Mouse (Mus musculus) thymus, adult 2 months (tissue): ENCODE measurements around the gene Rbm19. TPM values are rescaled to one million over a fixed set of nuclear protein-coding genes. Genes with fewer than 3 reads are reported as not detected.

Experiments used
- DNase-seq: peaks from one replicate; pipeline ENCODE4 v3.0.0; 2021
- H3K27ac ChIP-seq: fragments of 200-500 bp; 2 replicates; pipeline ENCODE4 v1.5.1; 2012; ENCODE audit warnings: low read length, control low read depth; ENCODE audit not compliant: control insufficient read depth, insufficient read depth
- H3K27me3 ChIP-seq: fragments of 200-500 bp; 2 replicates; pipeline ENCODE4 v1.6.1; 2012; ENCODE audit warnings: mild to moderate bottlenecking, low read length, moderate library complexity, mixed read lengths; ENCODE audit not compliant: control insufficient read depth, insufficient read depth
- H3K36me3 ChIP-seq: fragments of 200-500 bp; 2 replicates; pipeline ENCODE4 v1.6.1; 2012; ENCODE audit warnings: mild to moderate bottlenecking, low read length, moderate library complexity; ENCODE audit not compliant: control insufficient read depth, insufficient read depth
- H3K4me1 ChIP-seq: fragments of 200-500 bp; replicated peaks from 2 replicates; pipeline ENCODE4 v1.6.1; 2012; ENCODE audit warnings: low read length; ENCODE audit not compliant: control insufficient read depth, insufficient read depth
- H3K4me3 ChIP-seq: fragments of 200-500 bp; 2 replicates; pipeline ENCODE4 v1.5.1; 2012; ENCODE audit warnings: mild to moderate bottlenecking, low read length, control low read depth, moderate library complexity; ENCODE audit not compliant: control insufficient read depth, insufficient read depth
- CTCF ChIP-seq: fragments of 200-500 bp; IDR thresholded peaks from 2 replicates; pipeline ENCODE4 v1.5.1; 2012; ENCODE audit warnings: mild to moderate bottlenecking, control low read depth, low read length, moderate library complexity, borderline replicate concordance; ENCODE audit not compliant: control insufficient read depth, poor library complexity, insufficient read depth; ENCODE audit errors: extremely low read depth
- POLR2A ChIP-seq: fragments of 200-500 bp; IDR thresholded peaks from 2 replicates; pipeline ENCODE4 v1.6.1; 2012; ENCODE audit warnings: mild to moderate bottlenecking, low read length, control low read depth, moderate library complexity; ENCODE audit not compliant: control insufficient read depth, poor library complexity, insufficient read depth; ENCODE audit errors: extremely low read depth
- WGBS: fragments of 180-500 bp; shearing (Covaris S2); methylation state at CpG from one replicate; pipeline ENCODE4 v1.1.7; 2018; 5-methylcytosine and 5-hydroxymethylcytosine counted together
- polyA plus RNA-seq: library from polyadenylated mRNA; depleted of rRNA; stranded (reverse); fragments of >200 nt; gene quantifications from 2 replicates; pipeline ENCODE4 v1.2.3, GENCODE M21; 2012

Rbm19 gene
- polyA plus RNA-seq, 1 experiment: 19.6 TPM

- no peaks in the 10 kb centered on the region for H3K36me3 ChIP-seq
- DNase-seq: no peak
- H3K4me3 ChIP-seq: no peak overlapping the region
- no peak for TF ChIP-seq CTCF
- no peak for TF ChIP-seq POLR2A
- 96% methylated on average over 11 of the region's 11 CpGs for WGBS
- no peaks in the 10 kb centered on the region for H3K27me3 ChIP-seq
- no peak overlapping the region for H3K27ac ChIP-seq
- no peaks in the 10 kb centered on the region for H3K4me1 ChIP-seq
Observed at GRCm38 (mm10) chr5:120180102-120180501, 63.8 kb downstream of the Rbm19 start.

GRCm38 (mm10) chr5:120181384-120181783, 65.1 kb downstream of the Rbm19 start:
- 96% methylated on average over 4 of the region's 4 CpGs for WGBS
- Histone ChIP-seq H3K4me1 (no peaks in the 10 kb centered on the region), H3K27ac (no peak overlapping the region), H3K36me3 (no peaks in the 10 kb centered on the region), H3K27me3 (no peaks in the 10 kb centered on the region), H3K4me3 (no peak overlapping the region)
- no peak for DNase-seq
- no peak for TF ChIP-seq CTCF
- TF ChIP-seq POLR2A: no peak

GRCm38 (mm10) chr5:120183321-120183720, 67.1 kb downstream of the Rbm19 start:
- H3K27ac ChIP-seq: no peak overlapping the region
- WGBS: 97% methylated on average over 8 of the region's 8 CpGs

GRCm38 (mm10) chr5:120183790-120184189, 67.5 kb downstream of the Rbm19 start:
- Histone ChIP-seq H3K27ac (no peak overlapping the region), H3K27me3 (no peaks in the 10 kb centered on the region), H3K4me1 (no peaks in the 10 kb centered on the region), H3K4me3 (no peak overlapping the region), H3K36me3 (no peaks in the 10 kb centered on the region)
- DNase-seq: no peak
- WGBS: 87% methylated on average over 7 of the region's 7 CpGs
- TF ChIP-seq POLR2A: no peak
- no peak for TF ChIP-seq CTCF

More at GRCm38 (mm10) chr5:120183321-120183720, 67.1 kb downstream of the Rbm19 start:
- H3K36me3 ChIP-seq: no peaks in the 10 kb centered on the region
- no peaks in the 10 kb centered on the region for H3K27me3 ChIP-seq
- no peak overlapping the region for H3K4me3 ChIP-seq
- no peak for TF ChIP-seq CTCF
- TF ChIP-seq POLR2A: no peak
- no peaks in the 10 kb centered on the region for H3K4me1 ChIP-seq
- no peak for DNase-seq

- Histone ChIP-seq H3K36me3 (no peaks in the 10 kb centered on the region), H3K27me3 (no peaks in the 10 kb centered on the region), H3K4me3 (no peak overlapping the region), H3K4me1 (no peaks in the 10 kb centered on the region), H3K27ac (no peak overlapping the region)
- no peak for DNase-seq
- WGBS: 95% methylated on average over 10 of the region's 10 CpGs
- TF ChIP-seq POLR2A (no peak), CTCF (no peak)
Observed at GRCm38 (mm10) chr5:120185949-120186348, 69.7 kb downstream of the Rbm19 start.

- Histone ChIP-seq H3K4me3 (no peak overlapping the region), H3K36me3 (no peaks in the 10 kb centered on the region), H3K4me1 (no peaks in the 10 kb centered on the region), H3K27ac (no peak overlapping the region), H3K27me3 (no peaks in the 10 kb centered on the region)
- no peak for TF ChIP-seq CTCF
- TF ChIP-seq POLR2A: no peak
- DNase-seq: no peak
- whole genome bisulfite sequencing: 91% methylated on average over 7 of the region's 7 CpGs
Observed at GRCm38 (mm10) chr5:120188541-120188940, 72.3 kb downstream of the Rbm19 start.

- no peak for DNase-seq
- Histone ChIP-seq H3K27me3 (no peaks in the 10 kb centered on the region), H3K4me1 (no peaks in the 10 kb centered on the region), H3K4me3 (no peak overlapping the region), H3K36me3 (no peaks in the 10 kb centered on the region), H3K27ac (no peak overlapping the region)
- 98% methylated on average over 14 of the region's 14 CpGs for WGBS
- TF ChIP-seq POLR2A: no peak
- TF ChIP-seq CTCF: no peak
Observed at GRCm38 (mm10) chr5:120190001-120190582, 73.8 kb downstream of the Rbm19 start.

- Histone ChIP-seq H3K27ac (no peak overlapping the region), H3K4me3 (no peak overlapping the region), H3K4me1 (no peaks in the 10 kb centered on the region), H3K36me3 (no peaks in the 10 kb centered on the region), H3K27me3 (no peaks in the 10 kb centered on the region)
- TF ChIP-seq POLR2A (no peak), CTCF (no peak)
- 91% methylated on average over 9 of the region's 9 CpGs for WGBS
- DNase-seq: no peak
Observed at GRCm38 (mm10) chr5:120191620-120192019, 75.4 kb downstream of the Rbm19 start.
